Mouse (Mus musculus): Measurements from ENCODE around the gene Zfp541. TPM values are rescaled to one million over a fixed set of nuclear protein-coding genes. Genes with fewer than 3 reads are reported as not detected.

Zfp541 gene
- polyA plus RNA-seq, 1 experiment from 2014 or later = 0.04 TPM

DNA sequence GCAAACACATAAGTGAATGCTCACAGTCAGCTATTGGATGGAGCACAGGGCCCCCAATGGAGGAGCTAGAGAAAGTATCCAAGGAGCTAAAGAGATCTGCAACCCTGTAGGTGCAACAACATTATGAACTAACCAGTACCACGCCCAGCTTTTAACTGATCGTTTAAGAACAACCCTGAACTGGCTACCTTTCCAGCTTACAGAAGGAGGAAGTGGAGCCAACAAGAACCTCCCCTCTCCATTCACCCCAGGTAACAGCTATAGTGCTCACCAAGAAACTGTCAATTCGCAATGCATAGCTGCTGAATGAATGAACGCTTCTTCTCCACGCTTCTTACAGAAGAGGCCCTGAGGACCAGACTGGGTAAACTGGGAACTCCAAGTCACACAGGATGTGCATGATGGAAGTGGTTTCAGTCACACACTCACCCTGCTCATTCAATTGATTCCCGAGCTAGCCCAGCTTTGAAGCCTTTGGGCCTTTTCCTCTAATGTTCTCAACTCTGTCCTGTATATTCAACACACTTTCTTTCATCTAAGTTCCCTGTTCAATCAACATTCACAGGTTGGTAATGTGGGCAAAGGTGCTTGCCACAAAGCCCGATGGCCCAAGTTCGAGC is 36.9 kb upstream of the Zfp541 start:
- Histone ChIP-seq H3K36me3 (ENCODE audit: control insufficient read depth, insufficient read depth, low read length) (no peaks in the 10 kb centered on the region), H3K4me3 (ENCODE audit: low read depth, low read length) (no peak overlapping the region), H3K9ac (ENCODE audit: low read length) (no peak overlapping the region), H3K27me3 (replicated peaks; ENCODE audit: control insufficient read depth, insufficient read depth, low read length) (no peaks in the 10 kb centered on the region), H3K9me3 (ENCODE audit: control insufficient read depth, low read length) (no peaks in the 10 kb centered on the region), H3K27ac (ENCODE audit: low read depth) (no peak overlapping the region), H3K4me1 (replicated peaks; ENCODE audit: control insufficient read depth, insufficient read depth, low read length) (0 out of 2 replicates have a peak, but pooled peaks cover 5% of the 10 kb centered on the region), H3K4me2 (ENCODE audit: low read length) (no peak overlapping the region)
- no peak for DNase-seq (ENCODE audit: low spot score)
- WGBS = 90% methylated on average over 8 of the region's 8 CpGs
- no peak for ATAC-seq (replicated peaks; ENCODE audit: low FRiP score, low TSS enrichment, low read depth)

DNA sequence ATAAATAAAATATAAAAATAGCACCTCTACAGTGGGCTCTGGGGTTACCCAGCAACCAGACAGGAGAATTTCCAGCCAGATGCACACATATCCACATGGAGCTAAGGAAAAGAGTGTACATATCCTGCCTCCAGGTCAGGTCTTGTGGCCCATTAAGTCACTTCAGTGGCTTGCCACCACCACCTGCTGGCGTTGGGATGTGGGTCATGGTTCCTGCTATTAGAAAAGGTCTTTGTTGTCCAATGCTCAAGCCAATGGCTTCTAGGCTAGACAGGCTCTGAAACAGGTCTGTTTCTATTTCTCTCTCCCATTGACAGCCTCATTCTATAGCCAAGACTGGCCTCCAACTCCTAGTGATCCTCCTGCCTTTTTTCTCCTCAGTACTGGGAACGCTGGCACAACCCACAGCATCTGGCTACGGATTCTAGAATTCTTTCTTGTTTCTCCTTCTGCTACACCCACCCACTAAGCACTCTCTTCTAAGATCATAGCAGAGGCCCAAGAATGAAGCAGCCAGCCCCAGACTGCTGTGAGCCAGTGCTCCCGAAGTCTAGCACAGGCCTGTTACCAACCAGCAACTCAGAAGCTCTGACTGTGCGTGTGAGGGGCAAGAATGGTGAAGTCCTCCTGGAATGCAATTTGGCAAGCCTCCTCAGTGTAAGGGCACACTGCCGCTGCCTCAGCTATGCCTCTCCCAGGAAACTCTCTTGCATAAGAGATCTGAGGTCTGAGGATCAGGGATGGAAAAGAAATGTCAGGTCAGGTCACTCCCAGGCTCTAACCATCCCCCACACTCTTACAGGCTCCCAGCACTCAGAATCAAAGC is 33.3 kb upstream of the Zfp541 start:
- no peaks in the 10 kb centered on the region for H3K9me3 ChIP-seq (ENCODE audit: control insufficient read depth, low read length)
- no peak overlapping the region for H3K4me2 ChIP-seq (ENCODE audit: low read length)
- H3K27ac ChIP-seq (ENCODE audit: low read depth) = no peak overlapping the region
- no peak overlapping the region for H3K4me3 ChIP-seq (ENCODE audit: low read depth, low read length)
- 89% methylated on average over 6 of the region's 6 CpGs for WGBS
- no peaks in the 10 kb centered on the region for H3K36me3 ChIP-seq (ENCODE audit: control insufficient read depth, insufficient read depth, low read length)
- ATAC-seq (replicated peaks; ENCODE audit: low FRiP score, low TSS enrichment, low read depth) (no peak), DNase-seq (ENCODE audit: low spot score) (no peak)
- H3K4me1 ChIP-seq (replicated peaks; ENCODE audit: control insufficient read depth, insufficient read depth, low read length) = no peaks in the 10 kb centered on the region
- no peaks in the 10 kb centered on the region for H3K27me3 ChIP-seq (replicated peaks; ENCODE audit: control insufficient read depth, insufficient read depth, low read length)
- H3K9ac ChIP-seq (ENCODE audit: low read length) = no peak overlapping the region

DNA sequence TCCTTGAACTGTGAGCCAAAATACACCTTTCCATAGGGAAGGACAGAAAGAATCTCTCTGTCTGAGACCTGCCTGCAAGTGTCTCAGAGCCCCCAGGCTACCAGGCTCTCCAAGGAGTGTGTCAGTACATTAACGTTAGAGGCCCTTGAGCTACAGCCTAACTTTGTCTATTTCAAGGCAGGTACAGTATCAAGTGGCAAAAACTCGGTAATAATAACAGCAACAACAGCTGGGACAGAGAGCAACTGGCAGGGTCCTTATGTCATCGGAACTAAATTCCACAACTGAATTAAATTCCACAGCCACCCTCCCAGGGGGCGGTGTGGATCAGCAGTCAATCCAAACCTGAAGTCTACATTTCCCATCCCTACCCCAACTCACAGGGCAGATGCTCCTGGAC is 30.5 kb upstream of the Zfp541 start:
- H3K9me3 ChIP-seq (ENCODE audit: control insufficient read depth, low read length) = no peaks in the 10 kb centered on the region
- 92% methylated on average over 4 of the region's 4 CpGs for WGBS
- no peak overlapping the region for H3K9ac ChIP-seq (ENCODE audit: low read length)
- no peaks in the 10 kb centered on the region for H3K36me3 ChIP-seq (ENCODE audit: control insufficient read depth, insufficient read depth, low read length)
- H3K27ac ChIP-seq (ENCODE audit: low read depth) = no peak overlapping the region
- ATAC-seq (replicated peaks; ENCODE audit: low FRiP score, low TSS enrichment, low read depth) (no peak), DNase-seq (ENCODE audit: low spot score) (no peak)
- H3K27me3 ChIP-seq (replicated peaks; ENCODE audit: control insufficient read depth, insufficient read depth, low read length) = no peaks in the 10 kb centered on the region
- H3K4me2 ChIP-seq (ENCODE audit: low read length) = no peak overlapping the region
- H3K4me1 ChIP-seq (replicated peaks; ENCODE audit: control insufficient read depth, insufficient read depth, low read length) = no peaks in the 10 kb centered on the region
- H3K4me3 ChIP-seq (ENCODE audit: low read depth, low read length) = no peak overlapping the region

DNA sequence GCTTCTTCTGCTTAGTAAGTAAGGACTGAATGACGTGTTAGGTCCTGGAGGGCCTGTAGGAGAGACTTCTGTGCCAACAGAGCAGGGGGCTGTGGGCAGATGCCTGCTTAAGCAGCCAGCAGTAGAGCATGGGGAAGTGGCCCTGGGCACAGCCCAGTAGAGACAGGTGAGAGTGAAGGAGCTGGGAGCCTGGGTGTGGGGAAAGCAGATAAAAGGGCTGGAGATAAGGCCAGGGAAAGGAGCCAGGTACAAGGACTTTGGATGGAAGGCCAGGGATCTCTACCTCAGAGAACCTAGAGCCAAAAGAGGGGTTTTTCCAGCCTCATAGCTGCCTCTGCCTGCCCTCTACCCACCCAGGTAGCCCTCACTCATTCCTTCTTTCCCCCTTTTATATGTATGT is 28.6 kb upstream of the Zfp541 start:
- Histone ChIP-seq H3K9ac (ENCODE audit: low read length) (no peak overlapping the region), H3K36me3 (ENCODE audit: control insufficient read depth, insufficient read depth, low read length) (no peaks in the 10 kb centered on the region), H3K9me3 (ENCODE audit: control insufficient read depth, low read length) (no peaks in the 10 kb centered on the region), H3K4me1 (replicated peaks; ENCODE audit: control insufficient read depth, insufficient read depth, low read length) (no peaks in the 10 kb centered on the region), H3K27ac (ENCODE audit: low read depth) (no peak overlapping the region), H3K4me3 (ENCODE audit: low read depth, low read length) (no peak overlapping the region), H3K4me2 (ENCODE audit: low read length) (no peak overlapping the region), H3K27me3 (replicated peaks; ENCODE audit: control insufficient read depth, insufficient read depth, low read length) (no peaks in the 10 kb centered on the region)
- 96% methylated on average over 1 of the region's 1 CpGs for WGBS
- ATAC-seq (replicated peaks; ENCODE audit: low FRiP score, low TSS enrichment, low read depth) (no peak), DNase-seq (ENCODE audit: low spot score) (no peak)

DNA sequence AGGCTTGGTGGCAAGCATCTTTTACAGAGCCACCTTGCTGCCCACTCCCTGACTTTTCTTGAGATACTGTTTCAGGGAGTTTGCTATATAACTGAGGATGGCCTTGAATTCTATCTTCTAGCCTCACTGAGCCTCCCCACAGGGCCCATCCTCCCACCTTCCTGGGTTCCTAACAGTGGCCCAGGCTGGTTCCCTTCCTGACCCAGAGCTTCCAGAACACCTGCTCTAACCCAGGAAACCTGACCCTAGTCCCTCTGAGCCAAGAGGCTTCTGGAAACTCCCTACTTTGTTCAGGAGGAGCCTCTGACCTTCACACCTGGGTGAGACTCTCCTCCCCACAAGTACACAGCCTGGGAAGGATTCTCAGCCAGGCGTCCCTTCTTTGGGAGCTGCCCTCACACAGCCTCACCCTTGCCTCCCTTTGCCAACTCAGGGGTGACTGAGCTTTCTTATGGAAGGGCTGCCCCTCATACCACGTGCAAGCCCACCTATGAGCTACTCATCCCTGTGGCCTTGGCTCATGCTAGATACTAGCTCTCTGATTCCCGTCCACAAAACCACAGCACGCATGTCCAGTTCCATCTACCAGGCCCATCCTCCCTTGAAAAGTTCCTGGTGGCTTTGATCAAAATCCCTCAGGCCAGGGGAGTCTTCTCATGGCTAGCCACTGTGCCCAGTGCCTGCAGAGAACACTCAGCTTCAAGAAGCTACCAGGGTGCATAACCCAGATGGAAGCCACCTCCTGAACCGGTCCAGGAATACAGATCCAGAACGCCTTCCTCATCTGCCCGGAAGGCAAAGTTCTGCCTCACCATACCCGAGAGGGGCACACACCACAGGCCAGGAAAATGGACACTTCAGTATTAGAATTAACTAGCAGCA is 27.8 kb upstream of the Zfp541 start:
- 84% methylated on average over 8 of the region's 8 CpGs for WGBS
- Histone ChIP-seq H3K4me3 (ENCODE audit: low read depth, low read length) (no peak overlapping the region), H3K4me2 (ENCODE audit: low read length) (no peak overlapping the region), H3K36me3 (ENCODE audit: control insufficient read depth, insufficient read depth, low read length) (no peaks in the 10 kb centered on the region), H3K9ac (ENCODE audit: low read length) (no peak overlapping the region), H3K27me3 (replicated peaks; ENCODE audit: control insufficient read depth, insufficient read depth, low read length) (no peaks in the 10 kb centered on the region), H3K27ac (ENCODE audit: low read depth) (no peak overlapping the region), H3K4me1 (replicated peaks; ENCODE audit: control insufficient read depth, insufficient read depth, low read length) (no peaks in the 10 kb centered on the region), H3K9me3 (ENCODE audit: control insufficient read depth, low read length) (no peaks in the 10 kb centered on the region)
- DNase-seq (ENCODE audit: low spot score) = no peak
- ATAC-seq (replicated peaks; ENCODE audit: low FRiP score, low TSS enrichment, low read depth) = peak; percentile 25; the same call in 1 of the 2 replicates

DNA sequence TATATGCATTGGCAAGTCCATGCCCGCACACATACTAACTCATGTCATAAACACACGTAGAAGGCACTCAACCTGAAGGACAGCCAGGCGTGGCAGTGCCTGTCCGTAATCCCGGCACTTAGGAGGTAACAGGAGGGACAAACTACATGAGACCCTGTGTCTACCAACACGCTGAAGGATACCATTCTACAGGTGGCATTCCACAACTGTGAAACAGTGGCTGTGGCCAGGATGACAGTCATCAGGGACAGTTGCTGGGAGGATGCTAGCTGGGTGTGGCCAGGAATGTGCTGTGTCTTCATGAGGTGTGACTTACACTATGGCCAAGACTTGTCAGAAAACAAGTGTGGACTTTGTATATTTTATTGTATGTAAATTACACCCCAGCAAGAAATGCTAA is 24.6 kb upstream of the Zfp541 start:
- ATAC-seq (replicated peaks; ENCODE audit: low FRiP score, low TSS enrichment, low read depth) = no peak

DNA sequence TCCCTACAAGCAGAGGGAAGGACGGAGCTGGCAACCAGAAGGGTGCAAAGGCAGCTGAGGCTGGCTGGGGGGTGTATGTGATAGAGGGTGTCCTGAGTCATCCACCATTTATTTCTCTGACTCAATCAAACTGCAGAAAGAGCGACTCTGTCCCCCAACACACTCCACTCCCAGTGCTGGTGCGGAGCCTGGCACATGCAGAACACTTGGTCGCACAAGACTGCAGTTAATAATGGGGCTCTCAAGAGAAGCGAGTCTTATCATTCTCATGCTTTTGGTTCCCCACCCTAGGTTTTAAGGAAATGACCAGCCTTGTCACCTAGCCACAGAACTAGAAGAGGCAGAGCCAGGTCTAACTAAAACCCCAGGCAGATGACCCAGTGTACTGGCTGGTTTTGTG is 22.3 kb upstream of the Zfp541 start:
- H3K9ac ChIP-seq (ENCODE audit: low read length) = no peak overlapping the region
- peaks cover 5% of the 10 kb centered on the region; the same call in 1 of the 2 replicates for H3K36me3 ChIP-seq (ENCODE audit: control insufficient read depth, insufficient read depth, low read length)
- no peak for ATAC-seq (replicated peaks; ENCODE audit: low FRiP score, low TSS enrichment, low read depth)
- H3K4me2 ChIP-seq (ENCODE audit: low read length) = no peak overlapping the region
- H3K27ac ChIP-seq (ENCODE audit: low read depth) = no peak overlapping the region
- H3K4me1 ChIP-seq (replicated peaks; ENCODE audit: control insufficient read depth, insufficient read depth, low read length) = peaks cover 5% of the 10 kb centered on the region
- DNase-seq (ENCODE audit: low spot score) = no peak
- WGBS = 94% methylated on average over 5 of the region's 5 CpGs
- H3K27me3 ChIP-seq (replicated peaks; ENCODE audit: control insufficient read depth, insufficient read depth, low read length) = no peaks in the 10 kb centered on the region
- H3K9me3 ChIP-seq (ENCODE audit: control insufficient read depth, low read length) = no peaks in the 10 kb centered on the region
- no peak overlapping the region for H3K4me3 ChIP-seq (ENCODE audit: low read depth, low read length)

More for the DNA sequence above, 24.6 kb upstream of the Zfp541 start:
- H3K27me3 ChIP-seq (replicated peaks; ENCODE audit: control insufficient read depth, insufficient read depth, low read length) = no peaks in the 10 kb centered on the region
- 90% methylated on average over 6 of the region's 6 CpGs for WGBS
- H3K4me3 ChIP-seq (ENCODE audit: low read depth, low read length) = no peak overlapping the region
- H3K4me2 ChIP-seq (ENCODE audit: low read length) = no peak overlapping the region
- H3K36me3 ChIP-seq (ENCODE audit: control insufficient read depth, insufficient read depth, low read length) = no peaks in the 10 kb centered on the region
- no peak overlapping the region for H3K9ac ChIP-seq (ENCODE audit: low read length)
- no peak overlapping the region for H3K27ac ChIP-seq (ENCODE audit: low read depth)
- H3K4me1 ChIP-seq (replicated peaks; ENCODE audit: control insufficient read depth, insufficient read depth, low read length) = no peaks in the 10 kb centered on the region
- H3K9me3 ChIP-seq (ENCODE audit: control insufficient read depth, low read length) = no peaks in the 10 kb centered on the region
- no peak for DNase-seq (ENCODE audit: low spot score)

DNA sequence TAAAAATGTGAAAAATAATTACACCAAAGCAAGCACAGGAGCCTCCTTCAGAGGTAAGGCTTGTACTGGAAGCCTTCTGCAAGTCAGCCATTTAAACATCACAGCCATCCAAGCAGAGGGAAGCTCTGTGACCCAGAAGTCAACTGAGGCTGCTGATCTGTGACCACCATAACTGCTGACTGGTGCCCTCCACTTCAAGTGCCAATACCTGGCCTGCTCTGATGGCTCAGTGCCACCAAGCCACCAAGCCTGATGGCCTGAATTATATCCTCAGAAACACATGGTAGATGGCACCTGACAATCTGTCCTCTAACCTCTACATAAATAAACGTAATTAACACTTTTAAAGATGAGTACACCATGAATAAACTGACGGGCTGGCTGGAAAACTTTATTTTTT is 20.4 kb upstream of the Zfp541 start:
- Histone ChIP-seq H3K27me3 (replicated peaks; ENCODE audit: control insufficient read depth, insufficient read depth, low read length) (no peaks in the 10 kb centered on the region), H3K27ac (ENCODE audit: low read depth) (no peak overlapping the region), H3K4me2 (ENCODE audit: low read length) (no peak overlapping the region), H3K9ac (ENCODE audit: low read length) (no peak overlapping the region), H3K36me3 (ENCODE audit: control insufficient read depth, insufficient read depth, low read length) (peaks cover 5% of the 10 kb centered on the region; the same call in 1 of the 2 replicates), H3K4me3 (ENCODE audit: low read depth, low read length) (no peak overlapping the region), H3K9me3 (ENCODE audit: control insufficient read depth, low read length) (no peaks in the 10 kb centered on the region), H3K4me1 (replicated peaks; ENCODE audit: control insufficient read depth, insufficient read depth, low read length) (peaks cover 16% of the 10 kb centered on the region)
- no peak for ATAC-seq (replicated peaks; ENCODE audit: low FRiP score, low TSS enrichment, low read depth)
- WGBS = 85% methylated on average over 2 of the region's 2 CpGs
- DNase-seq (ENCODE audit: low spot score) = no peak

Measured in intestine, embryonic 14.5 days (tissue).